Mouse (Mus musculus) ES-CJ7 (cell line): Measurements from ENCODE around the gene Gm10486.
"Not testable (repeated sequence)": the region's sequence is repeated elsewhere in the genome, so short reads cannot be mapped to it uniquely, and the experiment has no call there.

Source experiments
- DNase-seq: peaks from one replicate; pipeline ENCODE4 v3.0.0; 2011; ENCODE audit warnings: low read depth, low spot score

Gm10486 gene

DNA sequence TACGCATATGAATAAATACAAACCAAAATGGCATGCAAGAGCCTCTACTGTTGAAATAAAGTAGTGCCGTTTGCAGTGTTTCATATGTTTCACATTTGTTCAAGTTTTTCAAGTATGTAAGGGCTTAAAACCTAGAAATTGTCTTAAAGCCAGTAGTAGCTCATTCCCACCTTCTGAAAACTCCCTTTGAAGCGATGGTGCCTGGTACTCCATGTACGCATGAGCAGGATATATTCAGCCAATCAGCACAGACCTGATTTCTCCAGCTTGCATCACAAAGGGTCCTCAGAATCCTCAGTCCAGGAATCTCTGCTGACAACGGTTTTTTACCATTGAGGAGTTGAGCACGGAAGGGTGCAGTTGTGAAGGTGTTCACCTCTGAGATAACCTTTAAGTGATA lies at the start of gene Gm10486:
Gene Gm10486 (plus strand): TSS at position 301 of the 400 bp plus-strand sequence.
- DNase-seq, result not testable (repeated sequence)
